Mouse (Mus musculus): ENCODE data around the gene St6galnac6.
A peak's percentile ranks its signal among the peaks of the same experiment; 100 is the strongest.

St6galnac6 gene

GRCm38 (mm10) chr2:32617109-32617508, 17.6 kb downstream of the St6galnac6 start:
- no peak for DNase-seq (ENCODE audit: low spot score)

GRCm38 (mm10) chr2:32617601-32618000, 18.1 kb downstream of the St6galnac6 start:
- DNase-seq (ENCODE audit: low spot score), result no peak

GRCm38 (mm10) chr2:32618051-32618450, 18.5 kb downstream of the St6galnac6 start:
- no peak for DNase-seq (ENCODE audit: low spot score)

- peak; percentile 55 for DNase-seq (ENCODE audit: low spot score)
Measured at GRCm38 (mm10) chr2:32620682-32621516, 21.4 kb downstream of the St6galnac6 start.

GRCm38 (mm10) chr2:32621517-32621859, 22.0 kb downstream of the St6galnac6 start, which contains the start of gene Ak1:
Gene Ak1, plus strand, starts transcription at chr2:32621758.
- DNase-seq (ENCODE audit: low spot score), result no peak

- DNase-seq (ENCODE audit: low spot score), result no peak
Measured at GRCm38 (mm10) chr2:32624111-32624748, 24.7 kb downstream of the St6galnac6 start.

- DNase-seq (ENCODE audit: low spot score), result peak; percentile 71
Measured at GRCm38 (mm10) chr2:32625212-32625872, 25.8 kb downstream of the St6galnac6 start.

- DNase-seq (ENCODE audit: low spot score), result no peak
Measured at GRCm38 (mm10) chr2:32625873-32626694, 26.6 kb downstream of the St6galnac6 start.

GRCm38 (mm10) chr2:32627266-32628043, 27.9 kb downstream of the St6galnac6 start:
- no peak for DNase-seq (ENCODE audit: low spot score)

GRCm38 (mm10) chr2:32628044-32628550, 28.6 kb downstream of the St6galnac6 start:
- DNase-seq (ENCODE audit: low spot score), result no peak

GRCm38 (mm10) chr2:32628729-32629128, 29.2 kb downstream of the St6galnac6 start:
- DNase-seq (ENCODE audit: low spot score), result peak; percentile 89

GRCm38 (mm10) chr2:32629276-32629976, 29.9 kb downstream of the St6galnac6 start:
- peak; percentile 76 for DNase-seq (ENCODE audit: low spot score)

- no peak for DNase-seq (ENCODE audit: low spot score)
Measured at GRCm38 (mm10) chr2:32630036-32630435, 30.5 kb downstream of the St6galnac6 start.

- DNase-seq (ENCODE audit: low spot score), result no peak
Measured at GRCm38 (mm10) chr2:32631046-32631445, 31.5 kb downstream of the St6galnac6 start.

- peak; percentile 85 for DNase-seq (ENCODE audit: low spot score)
Measured at GRCm38 (mm10) chr2:32631737-32632394, 32.4 kb downstream of the St6galnac6 start.

- DNase-seq (ENCODE audit: low spot score), result peak; percentile 80
Measured at GRCm38 (mm10) chr2:32633660-32634059, 34.2 kb downstream of the St6galnac6 start.

- DNase-seq (ENCODE audit: low spot score), result no peak
Measured at GRCm38 (mm10) chr2:32634277-32635105, 35.0 kb downstream of the St6galnac6 start.

GRCm38 (mm10) chr2:32636617-32637016, 37.1 kb downstream of the St6galnac6 start:
- DNase-seq (ENCODE audit: low spot score), result no peak

GRCm38 (mm10) chr2:32637778-32638281, 38.3 kb downstream of the St6galnac6 start:
- DNase-seq (ENCODE audit: low spot score), result peak; percentile 90

Measured in lung, postnatal 25 days (tissue).